Mouse (Mus musculus) heart, embryonic 11.5 days (tissue): Measurements from ENCODE around the gene Btla. TPM values are rescaled to one million over a fixed set of nuclear protein-coding genes. Genes with fewer than 3 reads are reported as not detected.

Experiments used
- ATAC-seq: fragments of 200-750 bp; cut with Nextera tagmentation; replicated peaks from 2 replicates; pipeline ENCODE4 v1.8.0; 2017; ENCODE audit warnings: moderate library complexity; ENCODE audit not compliant: insufficient number of reproducible peaks, low FRiP score, low TSS enrichment
- H3K27ac ChIP-seq: fragments of 300-500 bp; sonication (generic); 2 replicates; pipeline ENCODE4 v1.5.1; 2014; ENCODE audit warnings: mild to moderate bottlenecking, low read depth, low read length
- H3K27me3 ChIP-seq: fragments of 300-500 bp; sonication (generic); 2 replicates; pipeline ENCODE4 v1.6.1; 2014; ENCODE audit warnings: mild to moderate bottlenecking, low read length, mixed read lengths; ENCODE audit not compliant: control insufficient read depth, insufficient read depth
- H3K36me3 ChIP-seq: fragments of 300-500 bp; sonication (generic); 2 replicates; pipeline ENCODE4 v1.6.1; 2014; ENCODE audit warnings: mild to moderate bottlenecking, low read length, moderate library complexity, mixed read lengths; ENCODE audit not compliant: control insufficient read depth, insufficient read depth
- H3K4me1 ChIP-seq: fragments of 300-500 bp; sonication (generic); 2 replicates; pipeline ENCODE4 v1.6.1; 2014; ENCODE audit warnings: low read length; ENCODE audit not compliant: control insufficient read depth, insufficient read depth
- H3K4me2 ChIP-seq: fragments of 300-500 bp; sonication (generic); 2 replicates; pipeline ENCODE4 v1.6.1; 2014; ENCODE audit warnings: mild to moderate bottlenecking, moderate library complexity
- H3K4me3 ChIP-seq: fragments of 300-500 bp; sonication (generic); 2 replicates; pipeline ENCODE4 v1.5.1; 2014; ENCODE audit warnings: low read depth, low read length
- H3K9ac ChIP-seq: fragments of 300-500 bp; sonication (generic); 2 replicates; pipeline ENCODE4 v1.6.1; 2014; ENCODE audit warnings: mild to moderate bottlenecking, low read depth, low read length, moderate library complexity
- H3K9me3 ChIP-seq: fragments of 300-500 bp; sonication (generic); replicated peaks from 2 replicates; pipeline ENCODE4 v1.6.1; 2016; ENCODE audit warnings: low read length; ENCODE audit not compliant: control insufficient read depth
- WGBS: fragments of 180-500 bp; shearing (Covaris S2); extraction: QIAGEN DNeasy Blood & Tissue Kit; methylation state at CpG from one replicate; pipeline ENCODE4 v1.1.7; 2014; ENCODE audit not compliant: insufficient replicate concordance; 5-methylcytosine and 5-hydroxymethylcytosine counted together
- polyA plus RNA-seq: library from polyadenylated mRNA; unstranded; fragments of >200 nt; fragmentation: Nextera tagmentation; extraction: Ambion mirVana; gene quantifications from 2 replicates; pipeline ENCODE4 v1.2.1, GENCODE M21; 2014

Btla gene
- polyA plus RNA-seq, 1 experiment from 2014 or later, result not detected

GRCm38 (mm10) chr16:45283093-45283492, 59.0 kb downstream of the Btla start:
- Histone ChIP-seq H3K27ac (no peak overlapping the region), H3K4me3 (no peak overlapping the region), H3K27me3 (no peaks in the 10 kb centered on the region), H3K9me3 (no peaks in the 10 kb centered on the region), H3K9ac (no peak overlapping the region), H3K4me1 (no peaks in the 10 kb centered on the region), H3K36me3 (no peaks in the 10 kb centered on the region), H3K4me2 (no peak overlapping the region)
- 69% methylated on average over 1 of the region's 1 CpGs for WGBS
- no peak for ATAC-seq

- Histone ChIP-seq H3K27ac (no peak overlapping the region), H3K9ac (no peak overlapping the region), H3K27me3 (no peaks in the 10 kb centered on the region), H3K9me3 (no peaks in the 10 kb centered on the region), H3K4me1 (no peaks in the 10 kb centered on the region), H3K4me2 (no peak overlapping the region), H3K36me3 (no peaks in the 10 kb centered on the region), H3K4me3 (no peak overlapping the region)
- WGBS, result 65% methylated on average over 3 of the region's 3 CpGs
- no peak for ATAC-seq
These were observed 73.7 kb downstream of the Btla start for GRCm38 (mm10) chr16:45297806-45298205.

Other genes with a start within 250 kb of the Btla start
- 73.9 and 80.4 TPM in 2 replicates for gene Ccdc80, start 130.9 kb upstream of the Btla start, polyA plus RNA-seq
- 14.8 and 18.8 TPM in 2 replicates for gene Slc35a5, start 65.6 kb upstream of the Btla start, polyA plus RNA-seq
- gene Atg3, start 65.5 kb upstream of the Btla start, polyA plus RNA-seq, result 34.8 and 36.8 TPM in 2 replicates
- 9.9 and 11.4 TPM in 2 replicates for gene Cd200, start 184.7 kb downstream of the Btla start, polyA plus RNA-seq